Mouse (Mus musculus) ES-E14 (cell line): ENCODE measurements around the gene Rhoc.

Source experiments
- CHD2 ChIP-seq: IDR thresholded peaks from 2 replicates; pipeline ENCODE4 v1.6.1; 2014; ENCODE audit warnings: mild to moderate bottlenecking, low read depth, low read length, inconsistent platforms
- ZC3H11A ChIP-seq: IDR thresholded peaks from 2 replicates; pipeline ENCODE4 v1.6.1; 2012; ENCODE audit warnings: low read depth, mild to moderate bottlenecking, inconsistent platforms, low read length, borderline replicate concordance

DNA sequence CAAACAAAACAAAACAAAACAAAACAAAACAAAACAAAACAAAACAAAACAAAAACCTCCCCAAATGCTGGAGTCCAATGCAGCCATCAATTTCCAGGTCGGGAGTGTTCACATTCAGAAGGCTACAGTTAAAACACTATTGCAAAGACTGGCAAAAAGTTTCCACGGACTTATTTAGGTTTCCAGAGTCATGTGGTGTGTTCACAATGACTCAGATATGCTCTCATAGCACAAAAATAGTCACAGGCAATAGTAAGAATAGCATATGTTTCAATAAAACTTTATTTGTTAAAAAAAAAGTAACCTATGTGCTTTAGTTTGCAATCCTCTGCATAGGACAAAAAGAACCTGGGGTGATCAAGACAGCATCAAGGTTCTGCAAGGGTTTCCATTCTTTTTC, 21.0 kb upstream of the Rhoc start:
- TF ChIP-seq CHD2, result no peak
- TF ChIP-seq ZC3H11A, result no peak
